Mouse (Mus musculus) heart, postnatal 0 days (tissue): ENCODE data around the gene Cd5. TPM values are rescaled to one million over a fixed set of nuclear protein-coding genes. Genes with fewer than 3 reads are reported as not detected.

ENCODE experiments used
- ATAC-seq: fragments of 200-750 bp; cut with Nextera tagmentation; 2 replicates; pipeline ENCODE4 v1.8.0; 2017; ENCODE audit warnings: low read depth, moderate number of reproducible peaks, moderate library complexity; ENCODE audit not compliant: insufficient read depth
- DNase-seq: peaks from one replicate; pipeline ENCODE4 v3.0.0-alpha.2; 2016; ENCODE audit warnings: low spot score
- H3K27ac ChIP-seq: fragments of 300-500 bp; sonication (generic); 2 replicates; pipeline ENCODE4 v1.5.1; 2014; ENCODE audit warnings: low read depth, mild to moderate bottlenecking
- H3K27me3 ChIP-seq: fragments of 300-500 bp; sonication (generic); 2 replicates; pipeline ENCODE4 v1.6.1; 2014; ENCODE audit warnings: low read length, mixed read lengths; ENCODE audit not compliant: control insufficient read depth, insufficient read depth
- H3K36me3 ChIP-seq: fragments of 300-500 bp; sonication (generic); replicated peaks from 2 replicates; pipeline ENCODE4 v1.6.1; 2014; ENCODE audit warnings: low read length, mixed read lengths; ENCODE audit not compliant: control insufficient read depth, insufficient read depth
- H3K4me1 ChIP-seq: fragments of 300-500 bp; sonication (generic); 2 replicates; pipeline ENCODE4 v1.6.1; 2014; ENCODE audit warnings: antibody characterized with exemption; ENCODE audit not compliant: control insufficient read depth, insufficient read depth
- H3K4me2 ChIP-seq: fragments of 300-500 bp; sonication (generic); 2 replicates; pipeline ENCODE4 v1.6.1; 2014; ENCODE audit warnings: low read depth, mild to moderate bottlenecking, low read length, moderate library complexity
- H3K4me3 ChIP-seq: fragments of 300-500 bp; sonication (generic); 2 replicates; pipeline ENCODE4 v1.5.1; 2014; ENCODE audit warnings: low read depth, low read length
- H3K9ac ChIP-seq: fragments of 300-500 bp; sonication (generic); replicated peaks from 2 replicates; pipeline ENCODE4 v1.6.1; 2014; ENCODE audit warnings: low read depth, low read length, mixed read lengths
- H3K9me3 ChIP-seq: fragments of 300-500 bp; sonication (generic); replicated peaks from 2 replicates; pipeline ENCODE4 v1.6.1; 2016; ENCODE audit warnings: low read length; ENCODE audit not compliant: control insufficient read depth
- CTCF ChIP-seq: IDR thresholded peaks from 2 replicates; pipeline ENCODE4 v1.5.1; 2016; ENCODE audit warnings: antibody characterized with exemption, control low read depth, low read depth
- EP300 ChIP-seq: IDR thresholded peaks from 2 replicates; pipeline ENCODE4 v1.6.1; 2016; ENCODE audit warnings: antibody characterized with exemption, low read depth
- WGBS: fragments of 180-500 bp; shearing (Covaris S2); extraction: QIAGEN DNeasy Blood & Tissue Kit; methylation state at CpG from one replicate; pipeline ENCODE4 v1.1.7; 2014; 5-methylcytosine and 5-hydroxymethylcytosine counted together
- polyA plus RNA-seq: library from polyadenylated mRNA; unstranded; fragments of >200 nt; fragmentation: Nextera tagmentation; extraction: Ambion mirVana; gene quantifications from 2 replicates; pipeline ENCODE4 v1.2.1, GENCODE M21; 2015
- total RNA-seq: library from RNA; depleted of rRNA; stranded (reverse); fragments of >200 nt; gene quantifications from 2 replicates; pipeline ENCODE4 v1.2.3, GENCODE M21; 2014; ENCODE audit warnings: low replicate concordance

The Cd5 gene
- total and polyA plus RNA-seq, 2 experiments from 2014 or later: 0.12 TPM; not detected in 1

- WGBS: 31% methylated on average over 7 of the region's 7 CpGs
- peaks cover 8% of the 10 kb centered on the region for H3K36me3 ChIP-seq
- H3K4me2 ChIP-seq: no peak overlapping the region
- no peak overlapping the region for H3K27ac ChIP-seq
- DNase-seq (no peak), ATAC-seq (peak; percentile 19; the same call in 1 of the 2 replicates)
- H3K4me3 ChIP-seq: no peak overlapping the region
- TF ChIP-seq EP300 (no peak), CTCF (no peak)
- no peaks in the 10 kb centered on the region for H3K9me3 ChIP-seq
- H3K9ac ChIP-seq: no peak overlapping the region
- H3K4me1 ChIP-seq: peaks cover 9% of the 10 kb centered on the region
- H3K27me3 ChIP-seq: no peaks in the 10 kb centered on the region
These were observed 20.5 kb downstream of the Cd5 start for GRCm38 (mm10) chr19:10718251-10718775.

- H3K4me2 ChIP-seq: no peak overlapping the region
- WGBS: 67% methylated on average over 6 of the region's 6 CpGs
- no peaks in the 10 kb centered on the region for H3K9me3 ChIP-seq
- H3K27ac ChIP-seq: no peak overlapping the region
- no peak for TF ChIP-seq EP300
- no peak for TF ChIP-seq CTCF
- no peak overlapping the region for H3K9ac ChIP-seq
- H3K27me3 ChIP-seq: no peaks in the 10 kb centered on the region
- peaks cover 9% of the 10 kb centered on the region for H3K4me1 ChIP-seq
- ATAC-seq (no peak), DNase-seq (no peak)
- H3K36me3 ChIP-seq: peaks cover 36% of the 10 kb centered on the region
- H3K4me3 ChIP-seq: no peak overlapping the region
These were observed 23.3 kb downstream of the Cd5 start for GRCm38 (mm10) chr19:10715476-10715875.

GRCm38 (mm10) chr19:10714682-10715475 lies 23.9 kb downstream of the Cd5 start:
- H3K9ac ChIP-seq: no peak overlapping the region
- no peak overlapping the region for H3K4me3 ChIP-seq
- H3K9me3 ChIP-seq: no peaks in the 10 kb centered on the region
- H3K4me1 ChIP-seq: peaks cover 8% of the 10 kb centered on the region
- H3K27me3 ChIP-seq: no peaks in the 10 kb centered on the region
- ATAC-seq (peak; percentile 47; the same call in 1 of the 2 replicates), DNase-seq (peak; percentile 51)
- peaks cover 38% of the 10 kb centered on the region for H3K36me3 ChIP-seq
- no peak overlapping the region for H3K27ac ChIP-seq
- H3K4me2 ChIP-seq: no peak overlapping the region
- TF ChIP-seq CTCF (peak; percentile 96), EP300 (no peak)
- WGBS: 49% methylated on average over 4 of the region's 4 CpGs

GRCm38 (mm10) chr19:10714168-10714567 lies 24.6 kb downstream of the Cd5 start:
- H3K9ac ChIP-seq: no peak overlapping the region
- no peak overlapping the region for H3K27ac ChIP-seq
- no peaks in the 10 kb centered on the region for H3K27me3 ChIP-seq
- ATAC-seq (no peak), DNase-seq (no peak)
- H3K9me3 ChIP-seq: no peaks in the 10 kb centered on the region
- TF ChIP-seq EP300 (no peak), CTCF (no peak)
- peaks cover 10% of the 10 kb centered on the region for H3K4me1 ChIP-seq
- H3K4me3 ChIP-seq: no peak overlapping the region
- WGBS: 81% methylated on average over 6 of the region's 6 CpGs
- peaks cover 38% of the 10 kb centered on the region for H3K36me3 ChIP-seq
- no peak overlapping the region for H3K4me2 ChIP-seq

- TF ChIP-seq EP300 (no peak), CTCF (no peak)
- H3K4me3 ChIP-seq: no peak overlapping the region
- WGBS: 91% methylated on average over 10 of the region's 10 CpGs
- ATAC-seq (no peak), DNase-seq (no peak)
- no peak overlapping the region for H3K4me2 ChIP-seq
- no peaks in the 10 kb centered on the region for H3K27me3 ChIP-seq
- H3K36me3 ChIP-seq: peaks cover 38% of the 10 kb centered on the region
- H3K9me3 ChIP-seq: no peaks in the 10 kb centered on the region
- H3K27ac ChIP-seq: no peak overlapping the region
- H3K4me1 ChIP-seq: peaks cover 10% of the 10 kb centered on the region
- no peak overlapping the region for H3K9ac ChIP-seq
These were observed 25.3 kb downstream of the Cd5 start for GRCm38 (mm10) chr19:10713551-10713950.
